Mouse (Mus musculus): ENCODE results near the gene Prss46. TPM values are rescaled to one million over a fixed set of nuclear protein-coding genes. Genes with fewer than 3 reads are reported as not detected.
A peak's percentile ranks its signal among the peaks of the same experiment; 100 is the strongest.

The Prss46 gene
- total RNA-seq, 2 experiments from 2014 or later = not detected

DNA sequence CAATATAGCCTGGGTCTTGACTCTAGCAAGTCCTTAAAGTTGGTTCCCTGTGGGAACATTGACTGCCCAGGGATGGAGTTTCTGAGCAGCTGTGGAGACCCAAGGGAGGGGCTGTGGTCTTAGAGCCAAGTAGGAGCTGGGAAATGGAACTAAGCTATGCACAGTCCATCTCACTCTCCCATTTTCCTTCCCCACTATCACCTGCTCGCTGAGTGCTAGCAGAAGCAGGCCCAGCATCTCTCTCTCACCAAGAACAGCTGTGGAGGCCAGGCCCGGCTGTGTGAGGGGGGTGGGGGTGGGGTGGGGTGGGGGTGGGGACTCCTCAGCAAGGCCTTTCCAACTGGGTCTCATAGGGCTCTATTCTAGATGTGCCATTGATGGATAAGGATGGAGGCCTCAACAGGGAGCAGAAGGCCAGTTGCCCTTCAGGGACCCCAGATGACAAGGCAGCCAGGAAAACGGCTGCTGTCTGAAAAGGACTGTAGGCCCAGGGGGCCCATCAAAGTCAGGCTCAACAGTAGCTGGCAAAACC lies 30.4 kb downstream of the Prss46 start:
- Histone ChIP-seq H3K27ac (no peak overlapping the region), H3K4me3 (no peak overlapping the region)
- no peak for TF ChIP-seq CTCF (conservative IDR thresholded peaks at IDR 0.05)
- DNase-seq (ENCODE audit: low spot score in 2 of 2) = no peak

DNA sequence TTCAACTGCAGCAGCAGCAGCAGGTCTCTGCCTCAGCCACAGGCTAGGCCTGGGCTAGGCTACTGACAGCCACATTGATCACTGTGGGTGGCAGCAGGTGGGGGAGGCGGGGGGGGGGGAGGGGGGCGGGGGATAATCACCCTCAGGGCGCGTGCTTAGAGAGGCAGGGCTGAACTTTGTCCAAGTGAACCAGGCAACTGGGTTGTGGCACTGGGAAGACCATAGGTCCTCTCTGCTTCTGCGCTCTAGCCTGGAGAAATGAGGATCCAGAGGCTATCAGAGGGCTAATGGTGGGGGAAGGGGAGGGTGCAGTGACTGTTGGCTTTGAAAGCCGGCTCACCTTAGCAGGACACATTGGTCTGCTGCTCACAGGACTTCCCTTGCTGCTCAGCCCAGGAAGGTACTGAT lies 31.0 kb downstream of the Prss46 start:
- TF ChIP-seq CTCF (conservative IDR thresholded peaks at IDR 0.05) = no peak
- H3K27ac ChIP-seq = no peak overlapping the region
- DNase-seq (ENCODE audit: low spot score in 2 of 2) = no peak
- no peak overlapping the region for H3K4me3 ChIP-seq

DNA sequence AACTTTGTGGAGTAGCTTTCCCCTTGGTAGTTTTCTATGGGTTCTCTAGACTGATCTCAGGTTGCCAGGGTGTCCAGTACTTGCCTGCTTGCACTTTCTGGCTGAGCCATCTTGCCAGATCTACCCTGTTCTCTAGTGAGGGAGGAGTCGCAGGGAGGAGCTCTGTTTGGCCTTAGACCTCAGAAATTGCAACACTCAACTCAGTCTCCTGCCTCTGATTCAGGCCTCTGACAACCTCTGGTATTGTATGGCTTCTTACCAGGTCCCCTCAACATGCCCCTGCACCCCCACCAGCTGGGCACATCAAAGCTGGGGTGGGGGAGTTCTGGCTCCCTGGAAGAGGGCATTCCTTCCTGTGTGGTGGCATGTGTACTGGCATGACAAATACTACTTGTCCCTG lies 33.0 kb downstream of the Prss46 start:
- no peak overlapping the region for H3K4me3 ChIP-seq
- TF ChIP-seq CTCF (conservative IDR thresholded peaks at IDR 0.05) = no peak
- H3K27ac ChIP-seq = peak overlapping the region; percentile 57; the same call in 1 of the 2 replicates
- no peak for DNase-seq (ENCODE audit: low spot score in 2 of 2)

DNA sequence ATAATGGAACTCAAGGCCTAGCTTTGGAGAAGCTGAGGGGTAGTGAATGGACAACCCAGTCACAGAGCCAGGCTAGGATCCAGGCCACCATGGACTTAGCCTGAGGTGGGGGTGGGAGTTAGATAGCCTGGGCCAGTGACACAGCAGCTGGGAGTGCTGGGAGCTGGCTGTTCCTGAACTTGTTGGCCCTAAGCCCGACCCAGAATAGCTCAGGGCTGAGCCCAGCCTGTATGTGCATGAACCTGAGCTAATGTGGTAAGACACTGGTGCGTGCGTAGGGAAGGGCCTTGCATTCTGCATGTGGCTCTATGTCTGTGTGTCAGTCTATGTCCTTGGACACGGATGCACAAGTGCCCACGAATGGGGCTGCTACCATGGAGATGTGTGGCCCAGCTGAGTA lies 33.6 kb downstream of the Prss46 start:
- no peak for DNase-seq (ENCODE audit: low spot score in 2 of 2)
- Histone ChIP-seq H3K27ac (peak overlapping the region; percentile 57; the same call in 1 of the 2 replicates), H3K4me3 (no peak overlapping the region)
- no peak for TF ChIP-seq CTCF (conservative IDR thresholded peaks at IDR 0.05)

DNA sequence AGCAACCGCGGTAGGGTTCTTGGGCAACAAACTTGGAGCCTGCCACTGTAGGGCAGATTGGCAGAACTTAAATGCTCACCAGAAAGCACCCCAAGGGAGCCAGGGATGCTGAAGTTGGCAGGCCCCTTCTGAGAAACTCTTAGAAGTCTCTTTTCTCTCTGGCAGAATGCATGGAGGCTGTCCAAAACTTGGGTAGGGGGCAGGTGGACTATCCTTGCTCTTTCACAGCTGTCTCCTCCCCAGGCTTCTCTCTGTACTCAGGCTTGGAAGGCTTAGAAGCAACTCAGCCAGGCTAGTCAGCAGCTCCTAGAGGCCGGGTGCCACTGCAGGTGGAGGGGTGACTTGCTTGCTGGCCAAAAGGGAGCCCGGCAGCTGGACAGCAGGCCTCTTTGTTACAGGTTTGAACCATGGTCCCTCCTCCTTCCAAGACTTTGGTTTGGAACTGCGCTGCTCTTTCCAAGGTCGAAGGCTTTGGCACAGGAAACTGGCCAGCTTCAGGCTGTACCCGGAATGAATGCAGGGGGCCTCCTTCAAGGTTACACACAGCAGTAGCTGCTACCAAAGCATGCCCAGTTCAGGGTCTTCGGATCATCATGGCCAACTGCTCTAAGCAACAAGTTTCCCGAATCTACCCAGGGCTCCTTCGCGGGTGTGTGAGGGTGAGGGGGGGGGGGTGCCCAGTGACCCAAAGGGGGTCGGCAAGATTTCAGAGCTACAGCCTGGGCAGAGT lies 35.0 kb downstream of the Prss46 start, which contains the start of gene Als2cl:
Gene Als2cl, plus strand, starts transcription at position 680 of the 730 bp plus-strand sequence.
- no peak for TF ChIP-seq CTCF (conservative IDR thresholded peaks at IDR 0.05)
- peak within 1 kb of the TSS; percentile 56 for H3K4me3 ChIP-seq
- DNase-seq (ENCODE audit: low spot score in 2 of 2) = peak; percentile 21 to 69
- H3K27ac ChIP-seq = peak within 1 kb of the TSS; percentile 91

DNA sequence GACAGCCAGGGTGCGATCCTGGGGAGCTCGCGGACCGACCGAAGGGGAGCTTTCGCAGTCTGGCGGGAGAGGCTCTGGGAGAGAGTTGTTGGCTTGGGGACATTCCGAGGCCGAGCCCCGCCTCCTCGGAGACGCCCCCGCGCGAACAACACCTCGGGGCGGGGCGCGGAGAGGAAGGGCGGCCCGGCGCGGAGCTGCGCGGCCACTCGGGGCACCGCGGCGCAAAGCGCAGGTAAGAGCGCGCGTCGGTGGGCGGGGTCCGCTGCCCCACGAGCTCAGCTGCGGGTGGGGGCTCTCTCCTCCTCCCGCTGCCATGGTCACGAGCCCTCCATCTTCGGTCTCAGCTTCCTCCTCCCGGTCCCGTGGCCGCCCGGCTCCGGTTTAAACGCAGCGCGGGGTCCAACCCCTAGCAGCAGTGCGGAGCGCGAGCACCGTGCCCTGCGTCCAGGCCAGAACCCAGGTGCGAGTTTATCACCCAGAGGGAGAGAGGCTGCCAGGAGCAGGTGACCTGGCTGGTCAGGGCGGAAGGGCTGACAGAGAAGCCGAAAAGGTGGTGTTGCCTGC lies 35.8 kb downstream of the Prss46 start, which contains the start of gene Tmie:
Gene Tmie, minus strand, starts transcription at position 116 of the 564 bp plus-strand sequence.
- DNase-seq (ENCODE audit: low spot score in 2 of 2) = peak in 1 of 2 experiments; percentile 47
- Histone ChIP-seq H3K27ac (peak within 1 kb of the TSS; percentile 91), H3K4me3 (peak within 1 kb of the TSS; percentile 56)
- TF ChIP-seq CTCF (conservative IDR thresholded peaks at IDR 0.05) = no peak

DNA sequence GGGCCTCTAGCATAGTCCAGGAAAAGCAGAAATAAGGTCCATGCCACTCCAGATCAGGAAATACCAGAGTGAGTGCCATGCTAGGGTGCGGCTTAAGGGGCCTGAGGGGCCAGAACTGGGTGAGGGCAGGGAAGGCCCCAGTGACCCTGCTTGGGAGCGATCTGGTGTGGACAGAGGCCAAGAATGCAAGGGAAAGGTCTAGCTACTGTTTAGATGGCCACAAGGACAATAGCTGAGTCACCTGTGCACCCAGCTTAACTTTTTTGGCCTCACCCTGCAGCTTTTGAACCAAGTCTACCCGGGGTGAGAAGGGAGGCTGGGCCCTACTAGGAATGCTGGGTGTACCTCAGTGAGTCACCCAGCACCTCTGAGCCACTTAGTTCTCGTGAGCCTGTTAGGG lies 36.5 kb downstream of the Prss46 start:
- Histone ChIP-seq H3K4me3 (peak overlapping the region; percentile 56), H3K27ac (peak overlapping the region; percentile 91)
- DNase-seq (ENCODE audit: low spot score in 2 of 2) = no peak
- TF ChIP-seq CTCF (conservative IDR thresholded peaks at IDR 0.05) = no peak

DNA sequence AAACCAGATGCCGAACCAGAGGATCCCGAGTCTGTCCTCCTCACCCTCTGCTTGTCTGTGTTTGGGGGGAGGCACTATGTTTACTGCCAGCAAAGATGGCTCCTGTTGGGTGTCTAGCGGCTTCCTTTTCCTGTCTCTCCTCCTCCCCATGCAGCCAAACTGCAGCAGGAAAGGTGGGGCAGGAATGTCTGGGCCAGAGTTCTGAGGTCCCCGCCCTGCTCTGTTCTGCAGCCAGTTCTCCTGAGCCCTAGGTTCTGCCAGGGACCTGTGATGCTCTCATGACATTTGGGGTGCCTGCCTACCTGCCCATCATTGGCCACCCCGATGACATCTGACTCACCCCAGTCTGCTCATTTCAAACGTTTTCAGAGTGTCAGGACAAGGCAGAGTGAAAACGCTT lies 37.6 kb downstream of the Prss46 start:
- TF ChIP-seq CTCF (conservative IDR thresholded peaks at IDR 0.05) = no peak
- Histone ChIP-seq H3K27ac (peak overlapping the region; percentile 36; the same call in 1 of the 2 replicates), H3K4me3 (no peak overlapping the region)
- DNase-seq (ENCODE audit: low spot score in 2 of 2) = no peak

DNA sequence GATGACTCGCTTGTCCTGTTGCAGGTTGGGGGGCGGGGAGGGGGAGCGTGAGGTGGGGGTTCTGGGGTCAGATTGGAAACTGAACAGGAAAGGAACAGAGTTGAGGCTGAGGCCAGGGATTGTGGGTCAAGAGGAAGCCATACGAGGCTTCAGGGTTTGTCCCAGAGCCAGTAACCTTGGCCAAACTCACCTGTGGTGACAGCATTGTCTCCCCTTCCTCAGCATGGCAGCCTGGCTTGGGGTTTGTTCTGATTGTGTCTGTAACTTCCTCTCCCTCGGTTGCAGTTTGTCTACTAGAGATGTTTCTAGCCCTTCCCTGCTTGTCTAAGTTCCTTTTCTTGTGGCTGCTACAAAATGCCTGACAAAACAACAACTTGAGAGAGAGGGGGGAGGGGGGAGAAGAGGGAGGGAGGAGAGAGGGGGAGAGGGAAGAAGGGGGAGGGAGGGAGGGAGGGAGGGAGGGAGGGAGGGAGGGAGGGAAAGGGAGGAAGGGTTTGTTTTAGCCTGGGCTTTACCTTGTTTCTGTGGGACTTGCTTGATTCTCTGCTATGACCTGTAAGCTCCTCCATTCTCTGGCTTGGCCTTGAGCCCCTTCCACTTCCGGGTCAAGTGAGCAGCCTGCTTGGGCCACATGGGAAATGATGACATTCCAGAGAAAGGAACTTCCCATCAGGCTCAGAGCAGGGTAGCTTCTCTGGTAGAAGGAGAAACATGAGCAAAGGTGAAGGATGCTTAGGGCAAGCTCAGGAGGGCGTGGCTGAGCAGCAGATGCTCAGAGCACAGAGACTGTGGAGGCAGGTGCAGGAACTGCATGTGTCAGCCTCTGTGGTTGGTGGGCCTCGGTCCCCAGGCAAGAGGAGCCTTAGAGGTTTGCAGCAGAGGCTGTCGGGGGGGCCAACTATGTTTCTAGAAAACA lies 43.3 kb downstream of the Prss46 start:
- no peak for TF ChIP-seq CTCF (conservative IDR thresholded peaks at IDR 0.05)
- no peak overlapping the region for H3K27ac ChIP-seq

DNA sequence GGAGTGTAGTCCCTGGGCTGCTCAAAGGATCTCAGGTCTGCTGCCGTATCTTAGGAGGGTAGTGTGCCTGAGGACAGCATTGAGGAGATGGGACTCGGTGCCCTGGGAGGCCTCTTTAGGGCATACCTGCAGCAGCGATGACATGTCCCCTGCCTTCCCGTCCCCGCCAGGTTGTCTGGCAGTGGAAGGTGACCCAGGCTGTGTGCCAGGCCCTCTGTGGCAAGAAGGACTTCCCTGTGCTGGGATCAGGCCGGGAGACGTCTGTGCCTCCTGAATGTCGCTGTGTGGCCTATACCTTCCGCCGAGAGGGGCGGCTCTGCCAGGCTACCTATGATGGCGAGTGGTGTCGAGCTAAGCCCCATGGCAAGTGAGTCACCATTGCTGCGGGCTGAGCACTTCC lies 44.6 kb downstream of the Prss46 start:
- Histone ChIP-seq H3K4me3 (no peak overlapping the region), H3K27ac (no peak overlapping the region)
- no peak for DNase-seq (ENCODE audit: low spot score in 2 of 2)
- TF ChIP-seq CTCF (conservative IDR thresholded peaks at IDR 0.05) = no peak

More for the DNA sequence above, 43.3 kb downstream of the Prss46 start:
- DNase-seq (ENCODE audit: low spot score in 2 of 2) = no peak
- H3K4me3 ChIP-seq = no peak overlapping the region

DNA sequence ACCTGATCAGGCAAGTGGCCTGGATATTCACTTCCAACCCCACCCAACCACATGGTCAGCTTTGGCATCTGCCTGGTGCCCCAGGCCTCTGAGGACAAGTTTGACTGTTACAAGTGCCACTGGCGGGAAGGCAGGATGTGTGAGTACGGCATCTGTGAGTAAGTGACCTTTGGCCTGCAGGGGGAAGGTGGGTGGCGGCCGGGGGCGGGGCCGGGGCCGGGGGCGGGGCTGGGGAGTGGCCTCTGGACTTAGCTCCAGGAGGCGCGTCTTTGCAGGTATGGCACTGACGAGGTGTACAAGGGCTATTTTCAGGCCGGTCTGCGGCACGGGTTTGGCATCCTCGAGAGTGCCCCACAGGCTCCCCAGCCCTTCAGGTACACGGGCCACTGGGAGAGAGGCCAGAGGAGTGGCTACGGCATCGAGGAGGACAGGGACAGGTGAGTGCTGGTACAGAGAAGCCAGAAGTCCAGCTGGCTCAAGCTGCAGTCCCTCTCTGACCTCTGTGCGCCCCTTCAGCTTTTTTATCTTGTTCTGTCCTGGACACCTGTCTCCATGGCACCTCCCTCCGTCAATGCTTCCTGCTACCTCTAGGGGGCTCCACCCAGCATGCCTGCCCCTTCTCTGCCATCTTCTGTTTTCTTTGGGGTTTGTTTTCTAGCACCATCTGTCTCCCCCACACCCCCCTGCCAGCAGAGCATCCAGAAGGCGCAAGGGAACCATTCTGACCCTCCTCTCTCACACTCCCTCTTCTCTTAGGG lies 45.9 kb downstream of the Prss46 start:
- DNase-seq (ENCODE audit: low spot score in 2 of 2) = no peak
- Histone ChIP-seq H3K4me3 (no peak overlapping the region), H3K27ac (no peak overlapping the region)
- peak; percentile 72 for TF ChIP-seq CTCF (conservative IDR thresholded peaks at IDR 0.05)

All from layer of hippocampus, adult 2 months (tissue).